Mouse (Mus musculus) hindbrain, embryonic 11.5 days (tissue): ENCODE measurements at regions not wholly inside any gene's neighbourhood (a gene's known extent, or its start where the extent isn't known, plus 50 kb on each side); places are given as distances from the start of the nearest gene placed in this dataset.
"Not testable (repeated sequence)": the region's sequence is repeated elsewhere in the genome, so short reads cannot be mapped to it uniquely, and the experiment has no call there.

Source experiments
- ATAC-seq: fragments of 200-750 bp; cut with Nextera tagmentation; 2 replicates; pipeline ENCODE4 v1.8.0; 2017; ENCODE audit warnings: mild to moderate bottlenecking, moderate TSS enrichment, moderate library complexity; ENCODE audit not compliant: low FRiP score
- DNase-seq: peaks from one replicate; pipeline ENCODE4 v3.0.0-alpha.2; 2015; ENCODE audit warnings: low spot score
- H3K27ac ChIP-seq: fragments of 300-500 bp; sonication (generic); 2 replicates; pipeline ENCODE4 v1.5.1; 2014; ENCODE audit warnings: mild to moderate bottlenecking, low read depth, low read length
- H3K27me3 ChIP-seq: fragments of 300-500 bp; sonication (generic); 2 replicates; pipeline ENCODE4 v1.6.1; 2014; ENCODE audit warnings: mild to moderate bottlenecking, low read length, moderate library complexity, mixed read lengths; ENCODE audit not compliant: control insufficient read depth, insufficient read depth
- H3K36me3 ChIP-seq: fragments of 300-500 bp; sonication (generic); 2 replicates; pipeline ENCODE4 v1.6.1; 2014; ENCODE audit warnings: mild to moderate bottlenecking, low read length, moderate library complexity, mixed read lengths; ENCODE audit not compliant: control insufficient read depth, insufficient read depth
- H3K4me1 ChIP-seq: fragments of 300-500 bp; sonication (generic); replicated peaks from 2 replicates; pipeline ENCODE4 v1.6.1; 2014; ENCODE audit warnings: low read length, mixed read lengths; ENCODE audit not compliant: control insufficient read depth, insufficient read depth
- H3K4me2 ChIP-seq: fragments of 300-500 bp; sonication (generic); replicated peaks from 2 replicates; pipeline ENCODE4 v1.6.1; 2014; ENCODE audit warnings: mild to moderate bottlenecking, low read depth, low read length
- H3K4me3 ChIP-seq: fragments of 300-500 bp; sonication (generic); 2 replicates; pipeline ENCODE4 v1.5.1; 2014; ENCODE audit warnings: low read depth, low read length
- H3K9ac ChIP-seq: fragments of 300-500 bp; sonication (generic); 2 replicates; pipeline ENCODE4 v1.6.1; 2014; ENCODE audit warnings: low read depth, low read length
- H3K9me3 ChIP-seq: fragments of 300-500 bp; sonication (generic); 2 replicates; pipeline ENCODE4 v1.6.1; 2016; ENCODE audit warnings: low read length; ENCODE audit not compliant: control insufficient read depth
- WGBS: fragments of 180-500 bp; shearing (Covaris S2); extraction: QIAGEN DNeasy Blood & Tissue Kit; methylation state at CpG from one replicate; pipeline ENCODE4 v1.1.7; 2014; 5-methylcytosine and 5-hydroxymethylcytosine counted together

GRCm38 (mm10) chr9:116438580-116438979 is 263.4 kb upstream of the Tgfbr2 start:
- H3K4me2 ChIP-seq: no peak overlapping the region
- no peaks in the 10 kb centered on the region for H3K36me3 ChIP-seq
- no peaks in the 10 kb centered on the region for H3K27me3 ChIP-seq
- ATAC-seq: no peak
- H3K9ac ChIP-seq: no peak overlapping the region
- H3K4me3 ChIP-seq: no peak overlapping the region
- WGBS: 79% methylated on average over 1 of the region's 1 CpGs
- H3K4me1 ChIP-seq: no peaks in the 10 kb centered on the region
- no peak overlapping the region for H3K27ac ChIP-seq
- no peaks in the 10 kb centered on the region for H3K9me3 ChIP-seq
- DNase-seq: no peak

GRCm38 (mm10) chr9:116434414-116434813 is 259.3 kb upstream of the Tgfbr2 start:
- no peaks in the 10 kb centered on the region for H3K36me3 ChIP-seq
- H3K9me3 ChIP-seq: no peaks in the 10 kb centered on the region
- H3K4me3 ChIP-seq: no peak overlapping the region
- no peaks in the 10 kb centered on the region for H3K4me1 ChIP-seq
- DNase-seq (no peak), ATAC-seq (no peak)
- WGBS: 90% methylated on average over 1 of the region's 1 CpGs
- H3K9ac ChIP-seq: no peak overlapping the region
- H3K27ac ChIP-seq: no peak overlapping the region
- no peak overlapping the region for H3K4me2 ChIP-seq
- no peaks in the 10 kb centered on the region for H3K27me3 ChIP-seq

- Histone ChIP-seq H3K4me2 (no peak overlapping the region), H3K36me3 (no peaks in the 10 kb centered on the region), H3K9me3 (no peaks in the 10 kb centered on the region), H3K27me3 (no peaks in the 10 kb centered on the region), H3K27ac (no peak overlapping the region), H3K4me3 (no peak overlapping the region), H3K4me1 (no peaks in the 10 kb centered on the region), H3K9ac (no peak overlapping the region)
- 85% methylated on average over 4 of the region's 4 CpGs for WGBS
- ATAC-seq (no peak), DNase-seq (no peak)
Observed at GRCm38 (mm10) chr9:116429061-116429460, 253.9 kb upstream of the Tgfbr2 start.

GRCm38 (mm10) chr9:116428475-116428874 is 253.3 kb upstream of the Tgfbr2 start:
- Histone ChIP-seq H3K36me3 (no peaks in the 10 kb centered on the region), H3K9me3 (no peaks in the 10 kb centered on the region), H3K4me3 (no peak overlapping the region), H3K4me2 (no peak overlapping the region), H3K4me1 (no peaks in the 10 kb centered on the region), H3K9ac (no peak overlapping the region), H3K27ac (no peak overlapping the region), H3K27me3 (no peaks in the 10 kb centered on the region)
- ATAC-seq: no peak
- WGBS: 58% methylated on average over 6 of the region's 6 CpGs
- peak; percentile 13 for DNase-seq

- no peaks in the 10 kb centered on the region for H3K36me3 ChIP-seq
- H3K9ac ChIP-seq: no peak overlapping the region
- 45% methylated on average over 6 of the region's 6 CpGs for WGBS
- DNase-seq (peak; percentile 9), ATAC-seq (no peak)
- no peak overlapping the region for H3K27ac ChIP-seq
- no peaks in the 10 kb centered on the region for H3K9me3 ChIP-seq
- H3K4me3 ChIP-seq: no peak overlapping the region
- H3K4me1 ChIP-seq: no peaks in the 10 kb centered on the region
- no peak overlapping the region for H3K4me2 ChIP-seq
- no peaks in the 10 kb centered on the region for H3K27me3 ChIP-seq
Observed at GRCm38 (mm10) chr9:116427278-116427677, 252.1 kb upstream of the Tgfbr2 start.

- no peak overlapping the region for H3K9ac ChIP-seq
- no peaks in the 10 kb centered on the region for H3K27me3 ChIP-seq
- no peak overlapping the region for H3K4me2 ChIP-seq
- H3K4me1 ChIP-seq: no peaks in the 10 kb centered on the region
- no peak for ATAC-seq
- no peak overlapping the region for H3K27ac ChIP-seq
- H3K9me3 ChIP-seq: no peaks in the 10 kb centered on the region
- H3K36me3 ChIP-seq: no peaks in the 10 kb centered on the region
- H3K4me3 ChIP-seq: no peak overlapping the region
- WGBS: 53% methylated on average over 19 of the region's 19 CpGs
- DNase-seq: peak; percentile 91
Observed at GRCm38 (mm10) chr9:116426269-116426999, 251.3 kb upstream of the Tgfbr2 start.

- not testable (repeated sequence) for H3K36me3 ChIP-seq, ATAC-seq
- WGBS: 84% methylated on average over 9 of the region's 9 CpGs
Observed at GRCm38 (mm10) chr9:116425400-116425799, 250.2 kb upstream of the Tgfbr2 start.

GRCm38 (mm10) chr9:116415021-116415420 is 239.9 kb upstream of the Tgfbr2 start:
- no peak overlapping the region for H3K27ac ChIP-seq
- no peaks in the 10 kb centered on the region for H3K9me3 ChIP-seq
- no peak for ATAC-seq
- no peak overlapping the region for H3K4me2 ChIP-seq
- DNase-seq: no peak
- no peaks in the 10 kb centered on the region for H3K4me1 ChIP-seq
- H3K36me3 ChIP-seq: no peaks in the 10 kb centered on the region
- H3K9ac ChIP-seq: no peak overlapping the region
- no peak overlapping the region for H3K4me3 ChIP-seq
- WGBS: 75% methylated on average over 4 of the region's 4 CpGs
- H3K27me3 ChIP-seq: no peaks in the 10 kb centered on the region

More at GRCm38 (mm10) chr9:116425400-116425799, 250.2 kb upstream of the Tgfbr2 start:
- not testable (repeated sequence) for H3K4me2 ChIP-seq, DNase-seq, H3K27ac ChIP-seq, H3K27me3 ChIP-seq, H3K4me1 ChIP-seq, H3K4me3 ChIP-seq, H3K9me3 ChIP-seq, H3K9ac ChIP-seq

GRCm38 (mm10) chr9:116411067-116411466 is 235.9 kb upstream of the Tgfbr2 start:
- no peaks in the 10 kb centered on the region for H3K4me1 ChIP-seq
- no peak overlapping the region for H3K4me2 ChIP-seq
- H3K4me3 ChIP-seq: no peak overlapping the region
- DNase-seq (no peak), ATAC-seq (no peak)
- no peaks in the 10 kb centered on the region for H3K9me3 ChIP-seq
- no peak overlapping the region for H3K9ac ChIP-seq
- 76% methylated on average over 5 of the region's 5 CpGs for WGBS
- H3K36me3 ChIP-seq: no peaks in the 10 kb centered on the region
- H3K27me3 ChIP-seq: no peaks in the 10 kb centered on the region
- H3K27ac ChIP-seq: no peak overlapping the region
